Mouse (Mus musculus) hindbrain, postnatal 0 days (tissue): ENCODE measurements at regions not wholly inside any gene's neighbourhood (a gene's known extent, or its start where the extent isn't known, plus 50 kb on each side); places are given as distances from the start of the nearest gene placed in this dataset.

Experiments
- ATAC-seq: fragments of 200-750 bp; cut with Nextera tagmentation; 2 replicates; pipeline ENCODE4 v1.8.0; 2017; ENCODE audit warnings: mild to moderate bottlenecking, moderate TSS enrichment, moderate library complexity
- DNase-seq: peaks from one replicate; pipeline ENCODE4 v3.0.0-alpha.2; 2015; ENCODE audit warnings: low spot score
- H3K27ac ChIP-seq: fragments of 300-500 bp; sonication (generic); 2 replicates; pipeline ENCODE4 v1.5.1; 2014; ENCODE audit warnings: mild to moderate bottlenecking
- H3K27me3 ChIP-seq: fragments of 300-500 bp; sonication (generic); 2 replicates; pipeline ENCODE4 v1.6.1; 2014; ENCODE audit warnings: low read length, mixed read lengths; ENCODE audit not compliant: insufficient read depth
- H3K36me3 ChIP-seq: fragments of 300-500 bp; sonication (generic); 2 replicates; pipeline ENCODE4 v1.6.1; 2014; ENCODE audit warnings: low read length, mixed read lengths; ENCODE audit not compliant: insufficient read depth
- H3K4me1 ChIP-seq: fragments of 300-500 bp; sonication (generic); 2 replicates; pipeline ENCODE4 v1.6.1; 2014; ENCODE audit warnings: antibody characterized with exemption, low read length, mixed read lengths; ENCODE audit not compliant: insufficient read depth
- H3K4me2 ChIP-seq: fragments of 300-500 bp; sonication (generic); 2 replicates; pipeline ENCODE4 v1.6.1; 2014; ENCODE audit warnings: low read depth, mild to moderate bottlenecking, low read length, moderate library complexity, mixed read lengths
- H3K4me3 ChIP-seq: fragments of 300-500 bp; sonication (generic); 2 replicates; pipeline ENCODE4 v1.5.1; 2014; ENCODE audit warnings: low read length
- H3K9ac ChIP-seq: fragments of 300-500 bp; sonication (generic); replicated peaks from 2 replicates; pipeline ENCODE4 v1.6.1; 2014; ENCODE audit warnings: mild to moderate bottlenecking, low read length, moderate library complexity, mixed read lengths
- H3K9me3 ChIP-seq: fragments of 300-500 bp; sonication (generic); 2 replicates; pipeline ENCODE4 v1.6.1; 2016; ENCODE audit warnings: low read length, mixed read lengths
- CTCF ChIP-seq: IDR thresholded peaks from 2 replicates; pipeline ENCODE4 v1.5.1; 2016; ENCODE audit warnings: antibody characterized with exemption, control low read depth, low read depth
- WGBS: fragments of 180-500 bp; shearing (Covaris S2); extraction: QIAGEN DNeasy Blood & Tissue Kit; methylation state at CpG from one replicate; pipeline ENCODE4 v1.1.7; 2014; 5-methylcytosine and 5-hydroxymethylcytosine counted together

GRCm38 (mm10) chr17:77711130-77711529, 488.9 kb upstream of the Crim1 start:
- Histone ChIP-seq H3K27me3 (no peaks in the 10 kb centered on the region), H3K36me3 (no peaks in the 10 kb centered on the region), H3K4me1 (no peaks in the 10 kb centered on the region), H3K4me3 (no peak overlapping the region), H3K9me3 (no peaks in the 10 kb centered on the region), H3K4me2 (no peak overlapping the region), H3K9ac (no peak overlapping the region), H3K27ac (no peak overlapping the region)
- DNase-seq (no peak), ATAC-seq (no peak)
- TF ChIP-seq CTCF: peak; percentile 21; the same call in 1 of the 2 replicates
- WGBS: 34% methylated on average over 1 of the region's 1 CpGs

- Histone ChIP-seq H3K36me3 (no peaks in the 10 kb centered on the region), H3K4me2 (no peak overlapping the region), H3K4me3 (no peak overlapping the region), H3K4me1 (no peaks in the 10 kb centered on the region), H3K9ac (no peak overlapping the region), H3K27ac (no peak overlapping the region), H3K27me3 (no peaks in the 10 kb centered on the region), H3K9me3 (no peaks in the 10 kb centered on the region)
- 81% methylated on average over 1 of the region's 1 CpGs for WGBS
- ATAC-seq (no peak), DNase-seq (no peak)
- TF ChIP-seq CTCF: no peak
Observed at GRCm38 (mm10) chr17:77712189-77712588, 487.9 kb upstream of the Crim1 start.

- no peak for TF ChIP-seq CTCF
- Histone ChIP-seq H3K27me3 (no peaks in the 10 kb centered on the region), H3K4me3 (no peak overlapping the region), H3K9ac (no peak overlapping the region), H3K4me2 (no peak overlapping the region), H3K27ac (no peak overlapping the region), H3K36me3 (no peaks in the 10 kb centered on the region), H3K4me1 (no peaks in the 10 kb centered on the region), H3K9me3 (no peaks in the 10 kb centered on the region)
- no peak for ATAC-seq
- WGBS: 81% methylated on average over 2 of the region's 2 CpGs
- DNase-seq: no peak
Observed at GRCm38 (mm10) chr17:77718450-77718849, 481.6 kb upstream of the Crim1 start.

GRCm38 (mm10) chr17:77734413-77735024, 465.5 kb upstream of the Crim1 start:
- H3K4me3 ChIP-seq: no peak overlapping the region
- 85% methylated on average over 3 of the region's 3 CpGs for WGBS
- no peaks in the 10 kb centered on the region for H3K36me3 ChIP-seq
- no peak overlapping the region for H3K4me2 ChIP-seq
- H3K27me3 ChIP-seq: no peaks in the 10 kb centered on the region
- H3K4me1 ChIP-seq: no peaks in the 10 kb centered on the region
- no peaks in the 10 kb centered on the region for H3K9me3 ChIP-seq
- DNase-seq (no peak), ATAC-seq (no peak)
- TF ChIP-seq CTCF: no peak
- no peak overlapping the region for H3K9ac ChIP-seq
- no peak overlapping the region for H3K27ac ChIP-seq
